Mouse (Mus musculus) embryo, embryonic 10 days (tissue): Measurements from ENCODE around the gene Olfr992.
"Not testable (repeated sequence)": the region's sequence is repeated elsewhere in the genome, so short reads cannot be mapped to it uniquely, and the experiment has no call there.

Experiments used
- DNase-seq: peaks from one replicate; pipeline ENCODE4 v3.0.0-alpha.2; 2015; ENCODE audit warnings: low spot score

Gene Olfr992

GRCm38 (mm10) chr2:85409369-85409768, at the start of gene Olfr992:
Olfr992 (minus strand) TSS chr2:85409469.
- DNase-seq: no peak

- no peak for DNase-seq
These were observed 34.3 kb upstream of the Olfr992 start, which contains the start of gene Olfr995 for GRCm38 (mm10) chr2:85443539-85443938. Olfr995 (minus strand) TSS chr2:85443639.

- no peak for DNase-seq
These were observed 33.3 kb upstream of the Olfr992 start for GRCm38 (mm10) chr2:85442546-85442945.

GRCm38 (mm10) chr2:85436351-85436750, 27.1 kb upstream of the Olfr992 start, which contains the start of gene Olfr994:
Olfr994 (minus strand) TSS chr2:85436451.
- DNase-seq: no peak

- DNase-seq: no peak
These were observed 16.6 kb upstream of the Olfr992 start for GRCm38 (mm10) chr2:85425893-85426292.

GRCm38 (mm10) chr2:85414777-85415176, 5.5 kb upstream of the Olfr992 start, which contains the start of gene Olfr993:
Olfr993 (minus strand) TSS chr2:85414877.
- no peak for DNase-seq

GRCm38 (mm10) chr2:85363127-85363526, 46.1 kb downstream of the Olfr992 start, which contains the start of gene Olfr988:
Olfr988 (minus strand) TSS chr2:85363227.
- not testable (repeated sequence) for DNase-seq
